Mouse (Mus musculus) embryonic facial prominence, embryonic 13.5 days (tissue): ENCODE measurements at regions not wholly inside any gene's neighbourhood (a gene's known extent, or its start where the extent isn't known, plus 50 kb on each side); places are given as distances from the start of the nearest gene placed in this dataset.

Experiments used
- ATAC-seq: fragments of 200-750 bp; cut with Nextera tagmentation; 2 replicates; pipeline ENCODE4 v1.8.0; 2017; ENCODE audit warnings: low read depth; ENCODE audit not compliant: insufficient number of reproducible peaks, insufficient read depth, low FRiP score, low TSS enrichment
- H3K27ac ChIP-seq: fragments of 300-500 bp; sonication (generic); 2 replicates; pipeline ENCODE4 v1.5.1; 2015; ENCODE audit warnings: moderate library complexity, mild to moderate bottlenecking, inconsistent platforms
- H3K27me3 ChIP-seq: fragments of 300-500 bp; sonication (generic); 2 replicates; pipeline ENCODE4 v1.6.1; 2015; ENCODE audit warnings: mild to moderate bottlenecking, inconsistent platforms
- H3K36me3 ChIP-seq: fragments of 300-500 bp; sonication (generic); 2 replicates; pipeline ENCODE4 v1.6.1; 2015; ENCODE audit warnings: mild to moderate bottlenecking, inconsistent platforms
- H3K4me1 ChIP-seq: fragments of 300-500 bp; sonication (generic); 2 replicates; pipeline ENCODE4 v1.6.1; 2015; ENCODE audit warnings: inconsistent platforms
- H3K4me2 ChIP-seq: fragments of 300-500 bp; sonication (generic); 2 replicates; pipeline ENCODE4 v1.6.1; 2015; ENCODE audit warnings: moderate library complexity, mild to moderate bottlenecking, inconsistent platforms
- H3K4me3 ChIP-seq: fragments of 300-500 bp; sonication (generic); 2 replicates; pipeline ENCODE4 v1.5.1; 2015; ENCODE audit warnings: mild to moderate bottlenecking, inconsistent platforms
- H3K9ac ChIP-seq: fragments of 300-500 bp; sonication (generic); 2 replicates; pipeline ENCODE4 v1.6.1; 2015; ENCODE audit warnings: mild to moderate bottlenecking, inconsistent platforms
- H3K9me3 ChIP-seq: fragments of 300-500 bp; sonication (generic); 2 replicates; pipeline ENCODE4 v1.6.1; 2016; ENCODE audit warnings: inconsistent platforms
- WGBS: fragments of 180-500 bp; shearing (Covaris S2); methylation state at CpG from one replicate; pipeline ENCODE4 v1.1.7; 2015; ENCODE audit warnings: mixed read lengths; 5-methylcytosine and 5-hydroxymethylcytosine counted together

DNA sequence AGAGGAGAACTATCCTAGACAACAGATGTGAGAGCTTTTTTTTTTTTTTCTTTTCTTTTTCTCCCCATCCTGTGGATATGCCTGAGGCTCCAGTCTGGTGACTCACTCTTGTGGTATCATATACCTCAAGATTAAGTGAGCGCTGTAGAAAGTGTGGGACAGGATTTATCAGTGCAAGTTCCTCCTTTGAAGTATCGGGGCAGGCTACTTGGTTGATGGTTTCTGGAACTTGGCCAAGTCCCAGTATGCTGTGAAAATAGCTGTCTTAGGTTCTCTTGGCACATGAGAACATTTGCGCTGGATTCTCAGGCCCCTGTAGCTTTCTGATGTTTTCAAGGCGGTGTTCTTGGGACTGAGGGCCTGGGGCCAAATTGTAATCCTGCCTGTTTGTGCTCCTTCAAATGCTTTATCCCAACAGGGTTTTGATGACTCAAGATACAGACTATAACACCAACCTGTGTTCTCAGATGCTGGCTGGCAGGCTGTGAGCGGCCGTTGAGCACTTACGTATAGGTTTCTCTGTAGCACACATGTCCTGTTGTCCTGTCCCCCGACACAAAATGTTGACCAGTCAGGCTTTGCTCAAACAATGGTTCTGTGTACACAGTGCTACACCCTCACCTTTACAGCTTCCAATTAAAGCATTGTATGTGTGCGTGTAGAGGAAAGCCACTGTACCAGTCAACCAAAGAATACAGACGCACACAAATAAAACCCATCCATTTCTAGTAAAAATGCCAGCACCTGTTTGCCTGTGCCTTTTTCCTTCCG is 226.4 kb downstream of the Gm10260 start:
- Histone ChIP-seq H3K27ac (no peak overlapping the region), H3K9me3 (no peaks in the 10 kb centered on the region), H3K4me3 (no peak overlapping the region), H3K4me2 (no peak overlapping the region), H3K27me3 (no peaks in the 10 kb centered on the region), H3K36me3 (no peaks in the 10 kb centered on the region), H3K4me1 (peaks cover 20% of the 10 kb centered on the region), H3K9ac (no peak overlapping the region)
- 61% methylated on average over 11 of the region's 11 CpGs for WGBS
- ATAC-seq, result no peak

DNA sequence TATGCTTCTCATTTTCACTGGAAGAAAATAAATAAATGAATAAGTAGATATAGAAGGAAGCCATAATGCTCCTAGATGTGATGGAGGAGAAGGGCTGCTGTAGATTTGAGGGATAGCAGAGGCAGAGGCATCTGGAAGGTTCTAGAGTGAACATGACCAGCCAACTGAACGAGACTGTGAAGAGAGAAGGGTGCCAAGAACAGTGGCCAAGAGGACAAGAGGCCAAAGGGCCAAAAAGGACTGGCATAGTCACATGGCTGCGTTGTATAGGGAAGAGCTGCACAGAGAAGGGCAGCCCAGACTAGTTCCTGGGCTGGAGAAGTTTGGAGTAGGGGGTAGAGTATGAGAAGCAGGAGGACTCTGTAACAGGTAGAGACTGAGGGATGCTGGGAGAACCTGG is 229.3 kb downstream of the Gm10260 start:
- no peaks in the 10 kb centered on the region for H3K27me3 ChIP-seq
- H3K9ac ChIP-seq, result no peak overlapping the region
- H3K4me1 ChIP-seq, result peaks cover 17% of the 10 kb centered on the region
- no peak overlapping the region for H3K4me3 ChIP-seq
- no peaks in the 10 kb centered on the region for H3K36me3 ChIP-seq
- no peak overlapping the region for H3K27ac ChIP-seq
- no peak for ATAC-seq
- no peak overlapping the region for H3K4me2 ChIP-seq
- 70% methylated on average over 2 of the region's 2 CpGs for WGBS
- no peaks in the 10 kb centered on the region for H3K9me3 ChIP-seq

DNA sequence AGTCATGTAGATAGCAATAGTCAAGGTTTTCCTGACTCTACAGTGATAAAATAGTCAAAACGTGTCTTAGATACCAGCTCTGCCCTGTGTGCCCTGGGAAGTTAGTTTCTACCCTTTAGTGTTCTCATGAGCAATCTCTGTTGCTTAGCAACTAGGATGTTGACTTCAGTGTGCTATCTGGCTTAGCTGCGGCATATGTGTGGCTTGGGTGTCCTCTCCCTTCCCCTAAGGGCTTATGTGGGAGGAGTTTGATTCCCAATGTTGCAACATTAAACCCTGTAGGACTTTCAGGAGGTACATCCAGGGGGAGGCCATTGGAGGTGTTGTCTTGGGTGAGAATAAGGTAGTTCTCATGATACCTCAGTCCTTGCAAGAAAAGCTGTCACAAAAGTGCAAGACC is 229.9 kb downstream of the Gm10260 start:
- Histone ChIP-seq H3K27ac (no peak overlapping the region), H3K36me3 (no peaks in the 10 kb centered on the region), H3K27me3 (no peaks in the 10 kb centered on the region), H3K4me3 (no peak overlapping the region), H3K9ac (no peak overlapping the region), H3K4me1 (peaks cover 17% of the 10 kb centered on the region), H3K4me2 (no peak overlapping the region), H3K9me3 (no peaks in the 10 kb centered on the region)
- WGBS, result 43% methylated on average over 2 of the region's 2 CpGs
- ATAC-seq, result no peak

DNA sequence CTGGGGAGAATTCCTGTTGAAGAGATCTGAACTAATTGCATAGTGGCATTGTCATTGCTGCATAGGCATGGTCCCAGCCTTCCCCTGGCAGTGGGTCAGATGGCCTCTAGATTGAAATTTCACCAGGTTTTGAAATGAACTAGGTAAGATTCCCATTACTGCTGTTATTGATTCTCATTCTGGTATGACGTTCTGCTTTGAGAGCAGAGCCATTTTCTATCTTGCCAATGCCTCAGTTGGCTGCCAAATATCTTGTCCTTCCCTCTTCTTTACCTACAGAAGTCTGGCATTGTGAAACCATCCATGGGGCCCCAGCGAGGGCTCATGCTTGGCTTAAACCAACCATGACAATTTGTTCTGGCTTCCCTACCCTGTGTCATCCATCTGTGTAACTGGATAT is 232.5 kb downstream of the Gm10260 start:
- 88% methylated on average over 2 of the region's 2 CpGs for WGBS
- Histone ChIP-seq H3K9me3 (no peaks in the 10 kb centered on the region), H3K9ac (no peak overlapping the region), H3K4me1 (peaks cover 27% of the 10 kb centered on the region), H3K27ac (no peak overlapping the region), H3K4me2 (no peak overlapping the region), H3K27me3 (no peaks in the 10 kb centered on the region), H3K36me3 (no peaks in the 10 kb centered on the region), H3K4me3 (no peak overlapping the region)
- no peak for ATAC-seq

DNA sequence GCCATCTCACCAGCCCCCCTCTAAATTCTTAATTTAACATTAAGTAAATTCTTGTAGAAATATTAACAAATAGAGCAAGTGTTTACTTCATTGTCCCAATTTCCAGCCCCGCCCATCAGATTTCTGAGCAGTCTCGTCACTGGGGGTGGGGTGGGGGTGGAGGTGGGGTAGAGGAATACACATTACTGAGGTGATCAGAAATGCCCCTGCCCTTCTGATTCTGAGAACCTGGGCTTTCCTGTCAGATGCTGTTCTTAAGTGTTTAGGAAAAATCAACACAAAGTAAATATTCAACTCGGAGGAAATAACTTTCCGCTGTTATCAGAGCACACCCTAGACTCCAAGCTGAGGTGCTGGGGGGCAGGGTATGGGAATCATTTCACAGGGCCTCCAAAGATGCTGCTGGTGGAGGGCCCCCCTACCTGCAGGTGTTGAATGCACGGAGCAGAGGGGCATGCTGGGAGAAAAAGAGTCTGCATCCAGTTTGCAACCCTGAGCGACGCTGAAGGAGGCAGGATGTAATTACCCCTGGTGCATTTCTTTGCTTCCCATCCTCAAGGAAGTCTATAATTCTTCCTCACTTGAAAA is 235.5 kb downstream of the Gm10260 start:
- Histone ChIP-seq H3K4me1 (peaks cover 24% of the 10 kb centered on the region), H3K9me3 (no peaks in the 10 kb centered on the region), H3K27me3 (no peaks in the 10 kb centered on the region), H3K9ac (no peak overlapping the region), H3K4me3 (no peak overlapping the region), H3K36me3 (no peaks in the 10 kb centered on the region), H3K4me2 (no peak overlapping the region), H3K27ac (no peak overlapping the region)
- ATAC-seq, result no peak
- WGBS, result 50% methylated on average over 7 of the region's 7 CpGs

DNA sequence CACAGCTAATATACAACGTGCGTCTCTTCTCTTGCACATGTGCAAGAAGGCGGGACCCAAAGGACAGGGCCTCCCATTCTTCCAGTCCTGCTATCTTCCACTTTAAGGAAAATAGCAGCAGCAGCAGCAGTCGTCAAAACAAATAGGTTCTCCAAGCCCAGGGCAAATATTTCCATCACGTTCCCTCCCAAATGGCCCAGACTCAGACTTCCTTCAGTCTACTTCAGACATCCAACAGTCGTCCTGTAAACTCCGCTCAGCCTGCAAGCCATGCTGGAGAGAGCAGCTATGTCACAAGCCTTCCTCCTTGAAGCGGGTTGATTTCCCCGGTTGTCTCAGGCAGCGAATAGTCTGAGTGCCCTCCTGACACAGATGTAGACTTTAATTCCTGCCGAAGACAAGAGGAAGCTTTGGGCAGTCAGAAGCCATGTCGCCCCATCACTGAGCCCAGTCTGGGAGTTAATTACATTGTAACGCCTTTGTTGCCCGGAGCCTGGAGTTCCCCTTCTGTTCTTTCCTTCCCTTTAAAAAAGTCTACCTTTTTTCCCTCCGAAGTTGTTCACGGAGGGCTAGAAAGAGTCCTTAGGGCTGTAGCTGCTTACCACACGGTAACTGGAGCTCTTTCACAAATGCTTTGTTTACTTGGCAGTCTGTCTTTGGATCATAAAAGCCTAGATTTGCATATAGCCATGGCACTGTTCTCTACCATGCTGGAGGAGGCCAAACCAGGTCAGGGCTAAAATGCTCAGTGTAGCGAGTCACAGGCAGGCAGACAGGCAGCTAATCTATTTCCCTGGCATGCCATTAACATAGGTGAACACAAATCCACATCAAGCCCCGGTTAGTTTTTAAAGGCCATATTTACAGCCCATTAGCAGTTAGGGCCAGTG is 236.7 kb downstream of the Gm10260 start:
- peaks cover 24% of the 10 kb centered on the region for H3K4me1 ChIP-seq
- WGBS, result 33% methylated on average over 19 of the region's 19 CpGs
- ATAC-seq, result no peak
- no peaks in the 10 kb centered on the region for H3K9me3 ChIP-seq
- peak overlapping the region; percentile 28; the same call in 1 of the 2 replicates for H3K4me2 ChIP-seq
- H3K27me3 ChIP-seq, result no peaks in the 10 kb centered on the region
- peak overlapping the region; percentile 69 for H3K27ac ChIP-seq
- no peak overlapping the region for H3K4me3 ChIP-seq
- peak overlapping the region; percentile 55; the same call in 1 of the 2 replicates for H3K9ac ChIP-seq
- H3K36me3 ChIP-seq, result no peaks in the 10 kb centered on the region

DNA sequence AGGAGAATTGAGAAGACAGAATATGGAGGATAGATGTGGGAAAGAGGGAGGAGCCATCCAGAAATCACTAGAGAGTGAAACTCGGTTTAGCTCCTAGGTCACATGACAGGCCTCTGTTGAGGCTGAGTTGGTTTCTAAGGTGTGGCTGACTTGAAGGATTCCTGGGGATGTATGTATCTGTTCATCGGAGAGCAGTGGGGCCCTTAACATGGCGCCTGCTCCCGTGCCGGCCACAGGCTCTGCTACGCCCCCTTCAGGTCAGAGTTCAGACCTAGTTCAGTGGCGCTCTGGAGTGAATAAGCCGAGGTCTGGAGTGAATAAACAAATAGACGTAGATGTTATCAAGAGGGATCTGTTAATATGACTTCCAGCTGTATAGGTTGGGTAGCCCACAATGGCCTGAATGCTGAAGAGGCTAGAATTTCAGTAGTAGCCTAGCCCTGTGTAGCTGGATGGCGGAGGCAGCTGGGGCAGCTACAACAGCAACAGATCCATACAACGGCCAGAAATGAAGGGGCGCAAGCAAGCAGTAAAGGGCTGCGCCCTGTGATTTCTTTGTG is 239.4 kb downstream of the Gm10260 start:
- whole genome bisulfite sequencing, result 41% methylated on average over 13 of the region's 13 CpGs

DNA sequence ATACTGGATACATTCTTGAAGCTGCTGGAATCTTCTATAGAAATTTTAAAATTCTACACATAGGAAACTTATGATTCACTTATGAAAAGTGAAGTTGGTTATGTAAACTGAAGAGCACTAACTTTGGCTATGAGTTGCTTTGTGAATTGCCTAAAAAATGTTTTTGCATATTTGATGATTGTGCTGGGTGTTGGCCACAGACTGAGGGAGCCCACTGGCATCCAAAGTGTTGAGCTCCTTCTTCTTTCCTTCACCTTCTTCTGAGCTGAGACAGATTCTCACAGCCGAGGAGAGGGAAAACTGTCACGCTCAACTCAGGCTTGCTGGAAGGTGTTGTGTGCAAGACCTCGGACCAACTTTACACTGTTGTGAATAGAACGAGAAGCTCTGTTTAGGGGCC is 243.7 kb downstream of the Gm10260 start:
- Histone ChIP-seq H3K27ac (no peak overlapping the region), H3K4me3 (no peak overlapping the region), H3K36me3 (no peaks in the 10 kb centered on the region), H3K9me3 (no peaks in the 10 kb centered on the region; the same call in 1 of the 2 replicates), H3K4me2 (no peak overlapping the region), H3K4me1 (peaks cover 18% of the 10 kb centered on the region), H3K9ac (no peak overlapping the region), H3K27me3 (no peaks in the 10 kb centered on the region)
- no peak for ATAC-seq
- WGBS, result 91% methylated on average over 4 of the region's 4 CpGs

More for the DNA sequence above, 239.4 kb downstream of the Gm10260 start:
- Histone ChIP-seq H3K4me2 (no peak overlapping the region), H3K4me3 (no peak overlapping the region), H3K27ac (no peak overlapping the region), H3K36me3 (no peaks in the 10 kb centered on the region), H3K9ac (no peak overlapping the region), H3K9me3 (no peaks in the 10 kb centered on the region), H3K4me1 (peaks cover 24% of the 10 kb centered on the region), H3K27me3 (no peaks in the 10 kb centered on the region)
- no peak for ATAC-seq

DNA sequence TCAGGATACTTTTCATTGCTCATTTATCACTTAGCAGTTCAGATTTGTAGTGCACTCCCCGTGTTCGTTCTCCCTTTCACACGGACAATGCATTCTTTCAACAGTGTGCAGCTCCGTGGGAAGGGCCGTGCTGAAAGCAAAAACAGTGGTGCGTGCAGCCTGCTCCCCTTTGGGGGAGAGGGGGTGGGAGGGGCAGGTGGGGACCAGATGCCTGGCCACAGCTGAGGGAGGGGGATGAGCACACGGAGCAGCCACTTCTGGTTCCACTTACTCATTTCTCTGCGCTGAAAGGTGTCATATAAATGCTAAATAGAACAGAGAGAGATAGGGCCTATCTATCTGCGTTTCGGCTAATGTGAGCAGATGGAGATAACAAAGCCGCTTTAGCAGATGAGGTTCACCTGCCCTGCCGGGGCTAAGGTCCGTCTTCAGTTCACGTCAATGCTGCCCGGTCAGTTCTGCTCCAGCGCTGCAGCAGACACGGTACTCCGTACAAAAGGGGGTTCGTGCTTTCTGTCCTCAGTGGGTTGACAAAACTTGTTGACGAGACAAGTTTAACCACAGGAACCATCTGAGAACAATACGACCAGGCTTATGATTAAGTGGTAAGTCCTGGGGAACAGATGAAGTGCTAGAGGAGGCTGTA is 245.9 kb downstream of the Gm10260 start:
- Histone ChIP-seq H3K4me3 (no peak overlapping the region), H3K9me3 (no peaks in the 10 kb centered on the region; the same call in 1 of the 2 replicates), H3K36me3 (no peaks in the 10 kb centered on the region), H3K27ac (no peak overlapping the region), H3K4me2 (peak overlapping the region; percentile 43), H3K9ac (no peak overlapping the region), H3K27me3 (no peaks in the 10 kb centered on the region), H3K4me1 (peaks cover 28% of the 10 kb centered on the region)
- 46% methylated on average over 21 of the region's 21 CpGs for WGBS
- 0 out of 2 replicates have a peak, but pooled peaks have one; percentile 52 for ATAC-seq

DNA sequence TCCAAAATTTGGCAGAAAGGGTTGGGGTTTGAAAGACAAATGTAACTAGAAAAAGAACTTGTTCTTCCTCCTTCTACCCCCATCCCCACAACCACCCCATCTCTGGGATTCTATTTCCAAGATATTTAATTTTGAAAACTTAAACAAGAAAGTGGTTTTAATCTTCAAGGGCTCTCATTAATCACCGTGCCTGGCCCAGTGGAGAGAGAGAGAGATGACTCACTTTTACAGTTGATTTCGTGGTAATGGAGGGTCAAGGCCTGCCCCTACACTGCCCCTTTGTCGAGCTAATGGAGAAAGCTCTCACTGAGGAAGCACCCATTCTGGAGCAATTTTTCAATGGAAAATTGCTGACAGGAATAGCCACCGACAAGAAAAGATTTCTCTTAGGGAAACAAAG is 247.9 kb downstream of the Gm10260 start:
- no peaks in the 10 kb centered on the region; the same call in 1 of the 2 replicates for H3K9me3 ChIP-seq
- no peaks in the 10 kb centered on the region for H3K36me3 ChIP-seq
- no peak overlapping the region for H3K9ac ChIP-seq
- H3K27me3 ChIP-seq, result no peaks in the 10 kb centered on the region
- 63% methylated on average over 4 of the region's 4 CpGs for WGBS
- no peak overlapping the region for H3K4me3 ChIP-seq
- no peak for ATAC-seq
- no peak overlapping the region for H3K4me2 ChIP-seq
- no peak overlapping the region for H3K27ac ChIP-seq
- H3K4me1 ChIP-seq, result peaks cover 28% of the 10 kb centered on the region
